Mouse (Mus musculus) E14TG2a.4 (cell line): Measurements from ENCODE around the gene Thrb.

Experiments used
- CTCF ChIP-seq: conservative IDR thresholded peaks from 2 replicates; pipeline ENCODE4 v1.5.1; 2014; ENCODE audit warnings: low read length
- NANOG ChIP-seq: IDR thresholded peaks from 2 replicates; pipeline ENCODE4 v1.6.1; 2014; ENCODE audit warnings: borderline replicate concordance, low read length, mixed read lengths
- POU5F1 ChIP-seq: IDR thresholded peaks from 2 replicates; pipeline ENCODE4 v1.6.1; 2014; ENCODE audit warnings: low read length, borderline replicate concordance

DNA sequence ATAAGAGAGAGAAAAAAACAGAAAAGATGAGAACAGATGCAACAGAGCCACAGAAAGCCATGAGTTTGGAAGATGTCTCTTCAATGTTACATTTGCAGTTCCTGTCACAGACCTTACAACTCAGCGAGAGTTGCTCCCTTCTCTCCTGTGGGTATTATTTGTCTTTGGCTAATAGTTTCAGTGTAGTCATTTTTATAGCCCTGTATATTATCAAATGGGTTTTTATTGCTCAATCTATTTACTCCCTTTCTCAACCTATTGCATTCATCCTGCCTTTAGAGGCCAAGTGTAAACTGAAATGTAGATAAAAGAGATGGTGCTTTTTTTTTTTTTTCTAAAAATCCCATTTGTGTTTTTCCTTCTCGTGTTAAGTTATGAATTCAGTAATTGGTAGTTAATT is 82.2 kb downstream of the Thrb start:
- TF ChIP-seq CTCF (no peak), POU5F1 (no peak), NANOG (no peak)
